In the genomic region with DNA sequence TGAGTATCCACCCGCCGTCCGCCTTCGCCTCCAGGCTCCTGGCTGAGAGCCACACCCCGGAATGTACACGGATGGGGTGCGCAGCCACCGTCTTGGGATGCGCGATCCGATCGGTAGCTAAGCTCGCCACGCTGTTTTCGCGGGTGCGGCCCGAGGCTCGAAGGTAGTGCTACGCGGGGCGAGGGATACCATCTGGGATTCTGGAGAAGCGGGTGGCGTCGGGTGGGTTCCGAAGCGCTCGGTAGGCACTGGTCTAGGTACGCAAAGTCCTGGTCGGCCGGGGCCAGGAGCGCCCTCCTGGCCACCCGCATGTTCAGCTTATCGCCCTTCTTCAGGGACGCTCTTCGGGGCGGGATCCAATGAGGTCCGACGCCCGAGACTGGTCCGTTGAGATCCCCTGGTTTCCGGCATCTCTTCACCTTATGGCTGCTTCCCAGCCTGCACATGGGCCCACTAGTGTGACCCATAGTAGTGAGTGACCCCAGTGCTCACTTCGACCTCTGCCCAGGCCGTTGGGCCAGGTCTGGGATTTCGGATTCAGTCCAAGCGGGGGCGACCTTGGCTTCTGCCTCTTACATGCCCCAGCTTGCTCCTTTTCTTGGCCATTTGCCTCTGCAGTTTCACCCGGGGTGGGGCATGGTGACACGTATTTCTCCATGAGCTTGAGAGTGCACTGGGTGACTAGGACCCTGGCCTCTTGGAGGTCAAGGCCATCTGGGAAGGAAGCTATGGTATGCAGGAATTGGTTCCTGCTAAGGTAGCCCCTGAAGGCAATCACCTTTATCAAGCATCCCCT, we compare ENCODE assay signal across 1 mouse cellular context.
A peak's percentile ranks its signal among the peaks of the same experiment; 100 is the strongest.
TF ChIP-seq lines count a peak whose summit lies in the region.

No protein-coding gene starts in this region.

TF ChIP-seq in CH12.LX, 34 proteins besides CTCF, POLR2A, EP300 and RAD21:
- TF ChIP-seq MXI1 (IDR thresholded peaks at IDR 0.05; ENCODE audit: low read depth, low read length) (0 out of 2 replicates have a peak, but pooled peaks have one; percentile 1), MYC (IDR thresholded peaks at IDR 0.05; ENCODE audit: low read depth, low read length) (no peak)
